Mouse (Mus musculus): ENCODE data around the gene Snx6.
A peak's percentile ranks its signal among the peaks of the same experiment; 100 is the strongest.
"Not testable (repeated sequence)": the region's sequence is repeated elsewhere in the genome, so short reads cannot be mapped to it uniquely, and the experiment has no call there.

Snx6 gene

DNA sequence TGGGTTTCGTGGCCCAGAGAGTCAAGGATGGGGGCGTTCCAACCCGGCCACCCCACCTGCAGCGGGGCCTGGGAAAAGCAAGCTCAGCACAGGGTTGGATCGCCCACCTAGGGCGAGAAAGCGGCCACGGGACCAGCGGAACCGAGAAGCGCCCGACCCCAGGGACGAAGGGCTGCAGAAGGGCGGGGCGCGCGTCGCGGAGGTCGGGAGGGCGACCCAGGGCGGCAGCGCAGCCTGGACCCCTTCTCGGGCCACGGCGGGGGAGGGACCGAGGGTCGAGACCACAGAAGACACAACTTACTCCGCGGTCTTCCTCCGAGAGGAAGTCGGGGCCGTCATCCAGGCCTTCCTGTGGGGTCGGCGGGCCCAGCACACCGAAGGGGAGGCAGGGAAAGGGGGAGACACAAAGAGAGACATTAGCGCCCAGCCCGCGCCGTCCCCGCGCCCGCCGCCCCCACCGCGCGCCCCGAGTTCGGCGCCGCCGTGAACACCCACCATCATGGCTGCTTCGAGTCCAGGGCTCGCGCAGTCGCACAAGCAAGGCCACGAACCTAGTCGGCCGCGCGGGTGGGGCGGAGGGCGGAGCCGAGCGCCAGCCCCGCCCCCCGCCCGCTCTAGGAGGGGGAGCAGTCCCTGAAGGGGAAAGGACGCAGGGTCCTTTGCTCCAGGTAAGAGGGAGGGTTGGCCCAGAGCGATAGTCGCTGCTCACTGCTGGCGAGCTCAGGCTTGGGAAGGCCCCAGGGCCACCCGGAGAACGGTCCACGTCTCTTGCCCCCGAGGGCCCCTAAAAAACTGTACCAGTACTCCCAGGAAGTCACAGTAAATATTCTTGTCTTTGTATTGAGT is at the start of gene Snx6:
Gene Snx6, minus strand, starts transcription at position 551 of the 846 bp plus-strand sequence.
- peak; percentile 91 for DNase-seq

DNA sequence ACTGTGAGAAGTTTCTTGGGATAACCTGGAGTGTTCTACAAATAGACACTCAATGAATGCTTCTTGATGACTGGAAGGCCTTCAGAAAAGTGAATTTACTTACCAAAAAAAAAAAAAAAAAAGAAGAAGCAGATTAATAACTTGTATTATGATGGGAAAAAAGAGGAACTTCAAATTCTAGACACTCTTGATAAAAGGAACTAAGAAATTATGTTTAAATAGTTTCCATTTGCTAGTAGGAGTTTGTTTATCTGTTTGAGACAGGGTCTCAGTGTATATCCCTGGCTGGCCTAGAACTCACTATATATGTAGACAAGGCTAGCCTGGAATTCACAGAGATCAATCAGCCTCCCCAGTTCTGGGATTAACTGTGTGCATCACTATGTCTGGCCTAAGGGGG is 48.9 kb upstream of the Snx6 start:
- DNase-seq = no peak

DNA sequence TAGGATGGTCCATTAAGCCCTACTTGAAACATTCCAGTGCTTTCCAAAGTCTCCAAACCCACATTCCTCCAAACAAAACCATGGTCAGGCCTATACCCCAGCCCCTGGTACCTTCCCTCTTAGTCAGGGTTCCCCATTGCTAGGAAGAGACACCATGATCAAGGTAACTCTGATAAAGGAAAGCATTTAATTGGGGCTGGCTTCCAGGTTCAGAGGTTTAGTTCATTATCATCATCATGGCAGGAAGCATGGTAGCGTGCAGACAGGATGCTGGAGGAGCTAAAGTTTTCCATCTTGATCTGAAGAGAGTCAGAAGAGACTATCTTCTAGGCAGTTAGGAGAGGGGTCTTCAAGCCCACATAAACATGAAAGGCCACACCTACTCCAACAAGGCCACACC is 46.1 kb upstream of the Snx6 start:
- no peak for DNase-seq

DNA sequence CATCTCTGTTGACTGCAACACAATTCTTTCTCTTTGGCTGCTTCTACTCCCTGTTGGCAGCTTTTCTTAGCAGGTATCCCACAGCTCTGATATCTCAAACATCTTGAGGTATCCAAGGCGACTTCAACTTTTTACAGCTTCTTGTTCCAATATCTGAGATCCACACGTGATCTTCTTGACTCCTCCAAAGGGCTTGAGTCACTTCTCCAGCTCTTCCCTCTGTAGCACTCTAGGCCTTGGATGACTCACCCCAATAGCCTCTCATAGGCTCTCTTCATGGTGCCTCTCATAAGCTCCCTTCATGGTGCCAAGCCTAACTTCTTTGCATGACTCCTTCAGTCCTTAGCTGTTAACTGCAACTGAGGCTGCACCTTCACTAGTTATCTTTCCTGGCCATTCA is 44.3 kb upstream of the Snx6 start:
- DNase-seq = no peak

DNA sequence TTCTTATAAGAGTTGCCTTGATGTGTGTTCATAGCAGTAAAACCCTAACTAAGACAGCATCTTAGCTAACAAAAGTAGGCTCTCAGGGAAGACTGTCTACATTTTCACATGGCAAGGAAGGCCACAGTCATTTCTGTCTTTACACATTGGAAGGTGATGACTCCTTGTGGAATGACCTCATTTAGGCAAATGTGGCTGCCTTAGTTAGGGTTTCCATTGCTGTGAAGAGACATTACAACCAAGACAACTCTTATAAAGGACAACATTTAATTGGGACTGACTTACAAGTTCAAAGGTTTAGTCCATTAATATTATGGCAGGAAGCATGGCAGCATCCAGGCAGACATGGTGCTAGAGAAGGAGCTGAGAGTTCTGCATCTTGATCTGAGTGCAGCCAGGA is 43.4 kb upstream of the Snx6 start:
- no peak for DNase-seq

DNA sequence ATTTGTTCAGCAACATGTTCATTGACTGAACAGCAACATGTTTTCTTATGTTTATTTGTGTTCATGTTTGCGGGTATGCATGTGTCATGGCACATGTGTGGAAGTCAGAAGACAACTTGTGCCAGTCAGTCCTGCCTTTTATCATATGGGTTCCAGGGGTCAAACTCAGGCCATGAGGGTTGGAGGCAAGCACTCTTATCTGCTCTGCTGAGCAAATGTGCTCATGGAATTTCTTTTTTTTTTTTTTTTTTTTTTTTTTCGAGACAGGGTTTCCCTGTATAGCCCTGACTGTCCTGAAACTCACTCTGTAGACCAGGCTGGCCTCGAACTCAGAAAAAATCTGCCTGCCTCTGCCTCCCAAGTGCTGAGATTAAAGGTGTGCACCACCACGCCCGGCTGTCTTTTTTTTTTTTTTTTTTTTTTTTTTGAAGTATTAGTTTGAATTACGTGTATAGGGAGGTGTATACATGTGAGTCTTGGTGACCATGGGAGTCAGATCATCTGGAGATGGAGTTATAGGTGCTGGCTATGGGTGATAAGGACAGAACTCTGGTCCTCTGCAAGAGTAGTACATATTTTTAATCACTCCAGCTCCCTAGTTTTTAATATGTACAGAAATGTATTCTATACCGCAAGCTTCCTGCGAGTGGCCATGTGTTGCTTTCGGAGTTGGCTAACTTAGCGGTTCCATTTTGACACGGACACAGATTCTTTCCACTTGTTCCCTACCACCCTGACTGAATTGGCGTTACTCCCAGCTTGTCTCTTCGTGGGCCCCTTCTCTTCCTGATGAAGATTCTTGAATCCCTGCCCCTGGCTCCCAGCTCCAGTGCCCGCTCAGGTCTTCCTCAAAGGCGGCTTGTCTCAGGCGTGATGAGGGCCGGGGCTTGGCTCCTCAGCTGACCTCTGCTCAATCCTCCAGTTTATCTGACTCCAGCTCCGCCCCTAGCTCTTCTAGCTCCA is 40.4 kb upstream of the Snx6 start:
- no peak for DNase-seq

DNA sequence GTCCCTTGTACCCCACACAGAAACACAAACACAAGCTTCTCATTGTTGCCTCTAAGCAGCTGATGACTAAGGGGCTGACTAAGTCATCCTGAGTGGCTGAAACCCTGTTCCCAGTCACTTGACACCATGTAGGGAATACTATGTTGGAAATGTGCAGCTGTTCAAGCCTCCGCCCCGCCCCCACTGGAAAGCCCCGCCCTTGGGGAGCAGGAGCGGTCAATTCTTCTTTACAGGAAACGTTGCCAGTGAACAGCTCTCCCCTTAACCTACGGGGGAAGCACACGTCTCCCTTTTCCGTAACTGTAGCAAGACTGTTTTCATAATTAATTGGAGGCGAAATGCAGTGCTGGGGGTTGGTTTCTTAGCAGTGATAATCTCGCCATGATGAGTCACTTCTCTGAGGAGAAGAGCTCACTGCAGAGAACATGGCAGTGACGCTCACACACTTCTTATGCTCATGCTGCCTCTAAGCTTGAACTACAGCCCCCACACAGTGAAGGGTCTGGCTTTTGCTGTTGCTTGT is 39.5 kb upstream of the Snx6 start:
- DNase-seq = peak; percentile 76

DNA sequence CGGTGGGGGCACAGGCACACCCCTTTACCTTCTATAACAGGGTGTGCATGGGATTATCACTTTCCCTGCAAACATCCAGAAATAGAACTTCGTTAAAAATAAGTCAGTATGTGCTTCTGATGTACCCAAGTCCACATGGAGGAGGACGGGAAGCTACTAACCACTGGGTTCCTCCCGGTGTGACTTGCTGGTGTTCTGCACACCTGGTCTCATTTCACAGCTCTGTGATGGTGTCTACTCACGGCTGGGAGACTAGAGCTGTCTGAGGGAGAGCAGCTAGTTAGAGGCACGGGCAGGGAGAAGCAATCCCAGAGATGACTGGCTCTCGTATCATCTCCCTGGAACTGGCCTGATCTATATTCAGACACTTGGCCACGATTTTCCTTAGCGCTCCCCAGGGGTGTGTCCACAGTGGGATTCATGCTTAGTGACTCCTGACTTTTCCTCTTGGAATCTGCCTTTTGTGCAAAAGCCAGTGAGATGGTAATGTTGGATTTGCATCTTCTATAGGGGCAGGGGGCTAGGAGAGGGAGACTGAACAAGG is 38.4 kb upstream of the Snx6 start:
- DNase-seq = no peak

DNA sequence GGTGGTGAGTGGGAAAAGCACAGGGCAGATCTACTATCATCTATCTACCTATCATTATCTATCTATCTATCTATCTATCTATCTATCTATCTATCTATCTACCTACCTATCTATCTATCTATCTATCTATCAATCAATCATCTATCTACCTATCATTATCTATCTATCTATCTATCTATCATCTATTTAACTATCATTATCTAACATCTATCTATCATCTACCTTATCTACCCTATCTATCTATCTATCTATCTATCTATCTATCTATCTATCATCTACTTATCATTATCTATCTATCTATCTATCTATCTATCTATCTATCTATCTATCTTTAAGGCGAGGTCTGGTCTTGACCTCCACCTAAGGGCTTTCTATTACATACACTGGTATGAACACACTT is 36.4 kb upstream of the Snx6 start:
- not testable (repeated sequence) for DNase-seq

DNA sequence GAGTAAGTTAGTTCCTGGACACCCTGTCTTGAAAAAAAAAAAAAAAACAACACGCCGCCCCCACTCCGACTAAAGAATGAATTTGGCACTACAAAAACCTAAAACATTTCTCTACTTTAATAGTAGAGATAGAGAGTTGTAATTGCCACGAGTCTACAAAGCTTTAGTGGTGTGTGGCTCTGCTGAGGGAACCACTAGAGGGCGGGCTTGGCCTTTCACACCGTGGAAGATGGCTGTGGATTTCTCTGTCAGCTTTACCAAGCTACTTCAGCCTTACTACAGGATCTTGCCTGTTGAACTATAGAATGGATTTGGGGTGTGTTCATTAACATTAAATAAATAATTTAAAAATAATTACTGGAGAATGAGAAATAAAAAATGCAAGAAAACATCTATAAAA is 35.1 kb upstream of the Snx6 start:
- DNase-seq = peak; percentile 80

DNA sequence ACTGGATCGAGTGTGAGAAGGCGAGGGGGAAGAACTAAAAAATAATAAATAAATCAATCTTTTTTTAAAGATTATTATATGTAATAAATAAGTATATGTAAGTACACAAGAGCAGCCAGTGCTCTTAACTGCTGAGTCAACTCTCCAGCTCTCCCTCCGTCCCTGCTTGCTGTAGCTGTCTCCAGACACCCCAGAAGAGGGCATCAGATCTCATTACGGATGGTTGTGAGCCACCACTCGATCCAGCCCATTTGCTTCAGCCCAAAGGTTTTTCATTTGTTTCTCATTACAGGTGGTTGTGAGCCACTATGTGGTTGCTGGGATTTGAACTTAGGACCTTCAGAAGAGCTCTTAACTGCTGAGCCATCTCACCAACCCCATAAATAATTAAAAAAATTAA is 34.4 kb upstream of the Snx6 start:
- DNase-seq = no peak

DNA sequence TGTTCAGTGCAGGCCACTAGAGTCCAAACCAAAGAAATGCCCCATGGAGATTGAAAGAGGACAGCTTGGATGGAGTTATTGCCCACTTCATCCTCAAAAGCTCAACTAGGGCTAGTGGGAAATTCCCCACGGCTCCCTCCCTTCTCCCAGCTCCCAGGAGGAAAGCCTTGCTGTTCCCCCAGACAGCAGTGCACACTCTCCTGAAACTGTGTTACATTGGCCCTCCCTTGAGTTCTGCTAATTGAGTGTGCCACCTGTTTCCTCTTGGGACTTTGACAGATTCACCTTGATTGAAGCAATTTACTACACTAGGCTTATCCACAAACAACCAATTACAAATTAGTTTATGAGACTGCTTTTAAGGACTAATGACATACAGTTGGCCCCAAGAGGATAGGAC is 32.5 kb upstream of the Snx6 start:
- DNase-seq = no peak

DNA sequence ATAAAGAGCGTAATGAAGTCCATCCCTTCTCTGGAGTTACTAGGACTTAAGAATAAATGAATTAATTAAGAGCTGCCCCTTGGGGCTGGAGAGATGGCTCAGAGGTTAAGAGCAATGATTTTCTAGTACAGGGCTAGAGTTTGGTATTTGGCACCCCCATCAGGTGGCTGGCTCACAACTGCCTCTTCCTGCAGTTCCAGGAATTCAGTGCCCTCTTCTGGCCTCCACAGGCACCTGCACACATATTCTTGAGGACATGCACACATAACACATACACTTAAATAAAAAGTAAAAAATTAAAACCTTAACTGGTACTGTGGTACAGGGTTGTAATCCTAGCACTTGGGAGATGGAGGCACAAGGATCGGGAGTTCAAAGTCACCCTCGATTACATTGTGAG is 29.7 kb upstream of the Snx6 start:
- peak; percentile 26 for DNase-seq

DNA sequence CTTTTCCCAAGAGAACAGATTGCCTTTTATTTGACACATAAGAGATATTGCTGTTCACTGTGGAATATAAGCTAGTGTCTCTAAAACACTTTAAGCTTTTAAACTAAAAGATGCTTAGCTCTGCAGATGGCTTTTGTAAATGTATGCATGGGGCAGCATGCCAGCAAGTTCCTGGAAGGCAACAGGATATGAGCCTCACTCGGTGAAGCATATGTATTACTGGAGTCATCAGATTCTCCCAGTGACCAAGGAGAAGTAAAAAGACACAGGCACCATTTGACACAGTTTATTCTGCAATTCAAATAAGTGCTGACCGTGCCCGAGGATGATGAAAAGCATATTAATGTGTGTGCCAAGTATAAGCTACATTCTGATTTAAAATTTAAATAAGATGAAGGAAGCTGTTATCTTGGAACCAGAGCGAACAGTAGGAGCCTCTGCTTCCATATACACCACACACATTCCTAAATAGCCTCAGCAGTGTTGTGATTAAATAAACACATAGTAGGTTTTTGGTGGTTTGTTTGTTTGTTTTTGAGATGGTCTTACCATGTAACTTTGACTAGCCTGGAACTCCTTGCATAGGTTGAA is 27.4 kb upstream of the Snx6 start:
- no peak for DNase-seq

DNA sequence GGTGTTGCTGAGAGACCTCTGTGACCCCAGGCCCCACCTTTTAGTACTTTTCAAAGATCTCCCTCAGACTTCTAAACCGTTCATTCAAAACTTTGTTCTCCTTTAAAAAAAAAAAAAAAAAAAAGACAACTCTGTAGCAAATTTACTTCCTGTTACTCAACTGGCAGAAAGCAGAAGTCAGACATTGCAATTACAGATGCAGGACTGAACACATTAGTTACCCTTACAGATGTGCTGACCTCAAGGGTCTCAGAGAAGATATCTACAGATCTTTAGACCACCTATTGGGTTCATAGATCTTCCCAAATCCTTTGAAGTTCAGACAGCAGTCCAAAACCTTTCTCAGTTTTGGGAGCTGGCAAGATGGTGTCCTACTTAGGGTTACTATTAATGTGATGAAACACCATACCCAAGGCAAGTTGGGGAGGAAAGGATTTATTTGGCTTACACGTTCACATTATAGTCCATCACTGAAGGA is 25.2 kb upstream of the Snx6 start:
- no peak for DNase-seq

DNA sequence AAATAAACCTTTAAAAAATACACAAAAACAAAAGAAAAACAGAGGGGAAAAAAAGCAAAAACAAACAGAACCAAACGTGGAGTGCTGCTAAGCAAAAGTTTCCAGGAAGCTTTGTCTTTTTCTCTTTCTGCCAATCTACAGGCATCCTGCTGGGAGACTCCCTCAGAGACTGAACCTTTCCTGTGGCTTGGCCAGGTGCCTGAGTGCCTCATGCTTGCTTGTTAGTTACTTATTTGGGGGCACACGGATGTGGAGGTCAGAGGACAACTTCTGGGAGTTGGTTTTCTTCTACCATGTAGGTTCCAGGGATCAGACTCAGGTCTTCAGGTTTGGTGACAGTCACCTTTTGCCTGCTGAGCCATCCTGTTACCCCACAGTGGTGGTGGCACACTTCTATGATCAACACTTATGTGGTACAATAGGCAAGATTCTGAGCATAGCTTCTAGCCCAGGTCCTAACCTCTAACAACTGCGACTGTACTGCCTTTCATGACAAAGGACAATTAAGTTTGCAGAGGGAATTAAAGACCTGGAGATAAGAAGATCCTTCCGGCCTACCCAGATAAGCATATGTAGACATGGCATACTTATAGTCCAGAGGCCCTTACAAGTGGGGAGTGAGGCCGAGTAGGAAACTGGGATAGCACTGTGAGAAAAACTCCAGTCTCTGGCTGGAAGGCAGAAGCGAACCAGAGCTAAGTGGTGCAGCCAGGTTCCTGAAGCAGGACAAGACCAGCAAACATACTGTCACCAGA is 23.9 kb upstream of the Snx6 start:
- DNase-seq = no peak

DNA sequence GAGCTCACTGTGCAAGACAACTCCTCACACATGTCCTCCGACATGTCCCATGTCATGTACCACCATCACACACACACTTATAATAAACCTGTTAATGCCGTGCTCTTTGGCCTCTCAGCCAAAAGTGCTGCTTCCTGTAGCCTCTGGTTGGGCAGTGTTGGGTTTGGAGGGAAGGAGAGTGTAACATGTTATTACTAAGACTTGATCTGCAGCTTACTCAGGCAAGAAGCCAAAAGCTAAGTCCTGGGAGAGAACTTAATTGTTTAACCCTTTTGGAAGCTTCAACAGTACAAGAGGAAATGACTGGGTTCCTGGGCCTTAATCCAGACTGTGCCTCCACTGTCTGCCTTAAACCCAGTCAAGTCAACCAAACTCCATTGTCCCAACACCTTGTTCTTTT is 14.6 kb upstream of the Snx6 start:
- no peak for DNase-seq

DNA sequence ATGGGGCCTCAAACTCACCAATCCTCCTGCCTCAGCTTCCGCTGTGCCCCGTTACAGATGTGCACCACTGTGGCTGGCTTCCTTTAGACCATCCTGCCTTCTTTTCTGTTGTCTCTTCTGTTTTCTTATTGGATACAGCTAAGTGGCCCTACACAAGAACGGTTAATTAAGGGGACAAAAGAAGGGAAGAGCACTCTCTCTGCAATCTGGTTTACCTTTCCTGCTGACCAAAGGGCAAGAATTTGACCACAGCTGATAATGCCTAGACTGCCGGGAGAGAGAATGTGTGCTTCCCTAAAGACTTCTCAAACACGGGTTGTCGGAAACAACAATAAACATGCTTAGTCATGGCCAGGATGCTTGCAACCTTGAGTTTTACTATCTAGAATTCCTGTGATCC is 12.0 kb upstream of the Snx6 start:
- DNase-seq = no peak

DNA sequence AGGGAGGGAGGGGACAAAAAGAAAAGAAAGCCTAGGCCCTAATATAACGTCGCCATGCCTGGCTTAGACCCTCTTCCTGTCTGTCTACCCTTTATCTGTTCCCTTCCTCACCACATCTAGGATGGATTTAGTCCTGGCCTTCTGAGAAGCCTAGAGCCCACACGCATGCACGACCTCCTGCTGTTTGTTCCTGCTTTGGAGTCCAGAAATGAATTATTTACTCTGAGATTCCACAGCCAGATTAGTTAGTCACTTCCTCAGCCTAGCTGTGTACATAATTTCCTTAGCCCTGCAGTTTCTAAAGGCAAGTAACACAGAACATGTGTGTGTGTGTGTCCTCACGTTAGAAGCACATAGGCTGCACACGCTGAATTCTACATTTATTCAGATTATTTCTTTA is 10.6 kb upstream of the Snx6 start:
- DNase-seq = no peak

DNA sequence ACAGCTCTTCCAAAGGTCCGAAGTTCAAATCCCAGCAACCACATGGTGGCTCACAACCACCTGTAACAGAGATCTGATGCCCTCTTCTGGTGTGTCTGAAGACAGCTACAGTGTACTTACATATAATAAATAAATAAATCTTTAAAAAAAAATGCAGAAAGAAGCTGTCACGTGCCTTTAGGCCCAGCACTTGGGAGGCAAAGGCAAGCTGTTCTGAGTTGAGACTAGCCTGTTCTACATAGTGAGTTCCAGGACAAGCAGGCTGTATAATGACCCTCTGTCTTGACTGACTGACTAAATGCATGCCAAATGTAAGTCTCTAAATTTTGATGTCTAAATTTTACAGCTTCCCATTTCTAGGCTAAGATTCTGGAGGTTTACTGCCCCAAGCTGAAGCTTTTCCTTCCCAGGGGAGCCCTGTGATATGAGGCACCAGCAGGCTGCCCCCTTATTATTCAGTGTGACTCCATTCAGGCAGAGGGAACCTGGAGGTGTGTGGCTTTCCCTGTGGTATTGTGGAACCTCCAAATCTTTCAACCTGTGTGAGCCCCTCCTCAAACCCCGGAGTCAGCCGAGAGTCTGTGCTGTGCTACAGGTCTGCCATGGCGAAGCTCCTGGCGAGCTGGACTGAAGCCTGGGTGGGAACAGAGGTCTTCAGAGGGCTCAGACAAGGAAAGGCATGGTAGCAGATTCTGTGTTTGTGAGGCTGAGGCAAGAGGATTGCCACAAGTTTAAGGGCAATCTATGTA is 9.9 kb upstream of the Snx6 start:
- no peak for DNase-seq

DNA sequence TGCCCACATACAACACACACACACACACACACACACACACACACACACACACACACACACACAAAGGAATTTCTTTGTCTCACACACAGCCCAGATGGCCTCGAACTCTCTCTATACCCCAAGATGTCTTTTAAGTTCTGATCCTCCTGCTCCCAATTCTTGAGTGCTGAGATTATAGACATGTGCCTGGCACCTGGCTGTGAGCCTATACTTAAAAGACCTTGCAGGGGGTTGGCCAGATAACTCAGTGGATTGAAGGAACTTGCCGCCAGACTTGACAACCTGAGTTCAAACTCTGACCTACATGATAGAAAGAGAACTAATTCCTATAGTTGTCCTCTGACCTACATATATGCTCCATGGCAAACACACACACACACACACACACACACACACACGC is 8.0 kb upstream of the Snx6 start:
- DNase-seq = no peak

All from liver (tissue).